Mouse (Mus musculus) testis, adult 2 months (tissue): ENCODE measurements around the gene Phf2. TPM values are rescaled to one million over a fixed set of nuclear protein-coding genes. Genes with fewer than 3 reads are reported as not detected.

Source experiments
- H3K27ac ChIP-seq: fragments of 200-500 bp; 2 replicates; pipeline ENCODE4 v1.5.1; 2012; ENCODE audit warnings: low read depth, low read length; ENCODE audit not compliant: control insufficient read depth, insufficient read depth
- H3K27me3 ChIP-seq: fragments of 200-500 bp; 2 replicates; pipeline ENCODE4 v1.6.1; 2012; ENCODE audit warnings: mild to moderate bottlenecking, low read length, moderate library complexity; ENCODE audit not compliant: control insufficient read depth, insufficient read depth
- H3K36me3 ChIP-seq: fragments of 200-500 bp; 2 replicates; pipeline ENCODE4 v1.6.1; 2012; ENCODE audit warnings: mild to moderate bottlenecking, low read length; ENCODE audit not compliant: control insufficient read depth, insufficient read depth
- H3K4me1 ChIP-seq: fragments of 200-500 bp; 2 replicates; pipeline ENCODE4 v1.6.1; 2012; ENCODE audit warnings: low read length; ENCODE audit not compliant: control insufficient read depth, insufficient read depth
- H3K4me3 ChIP-seq: fragments of 200-500 bp; 2 replicates; pipeline ENCODE4 v1.5.1; 2012; ENCODE audit warnings: low read depth, mild to moderate bottlenecking, low read length, moderate library complexity, mixed read lengths; ENCODE audit not compliant: control insufficient read depth
- CTCF ChIP-seq: fragments of 200-500 bp; IDR thresholded peaks from 2 replicates; pipeline ENCODE4 v1.5.1; 2012; ENCODE audit warnings: low read depth, mild to moderate bottlenecking, inconsistent platforms, low read length, moderate library complexity; ENCODE audit not compliant: control insufficient read depth, insufficient read depth, insufficient replicate concordance
- POLR2A ChIP-seq: fragments of 200-500 bp; IDR thresholded peaks from 2 replicates; pipeline ENCODE4 v1.6.1; 2012; ENCODE audit warnings: low read depth, mild to moderate bottlenecking, inconsistent platforms, low read length, moderate library complexity; ENCODE audit not compliant: control insufficient read depth
- polyA plus RNA-seq: library from polyadenylated mRNA; depleted of rRNA; stranded (reverse); fragments of >200 nt; gene quantifications from 2 replicates; pipeline ENCODE4 v1.2.3, GENCODE M21; 2012

The Phf2 gene
- polyA plus RNA-seq, 1 experiment: 21.0 TPM

DNA sequence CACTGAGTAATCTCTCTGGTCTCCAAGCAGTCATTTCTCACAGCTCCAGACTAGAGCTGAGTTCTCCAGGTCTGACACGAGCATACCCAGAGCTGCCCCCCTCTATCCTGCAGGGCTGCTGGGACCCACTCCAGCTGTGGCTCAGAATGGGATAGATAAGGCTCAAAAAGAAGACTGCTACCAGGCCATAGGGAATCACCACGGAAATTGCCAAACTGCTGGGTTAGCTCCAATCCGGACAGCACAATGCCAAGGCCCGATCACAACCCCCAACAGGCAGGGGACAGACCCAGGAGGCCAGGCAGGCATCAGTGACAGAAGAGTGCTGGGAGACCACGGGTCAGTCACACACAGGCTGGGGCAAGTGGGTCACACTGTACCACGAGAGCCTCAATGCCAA lies 12.9 kb downstream of the Phf2 start:
- Histone ChIP-seq H3K4me1 (no peaks in the 10 kb centered on the region; the same call in 1 of the 2 replicates), H3K27ac (no peak overlapping the region)
- no peak for TF ChIP-seq POLR2A
- TF ChIP-seq CTCF: no peak

DNA sequence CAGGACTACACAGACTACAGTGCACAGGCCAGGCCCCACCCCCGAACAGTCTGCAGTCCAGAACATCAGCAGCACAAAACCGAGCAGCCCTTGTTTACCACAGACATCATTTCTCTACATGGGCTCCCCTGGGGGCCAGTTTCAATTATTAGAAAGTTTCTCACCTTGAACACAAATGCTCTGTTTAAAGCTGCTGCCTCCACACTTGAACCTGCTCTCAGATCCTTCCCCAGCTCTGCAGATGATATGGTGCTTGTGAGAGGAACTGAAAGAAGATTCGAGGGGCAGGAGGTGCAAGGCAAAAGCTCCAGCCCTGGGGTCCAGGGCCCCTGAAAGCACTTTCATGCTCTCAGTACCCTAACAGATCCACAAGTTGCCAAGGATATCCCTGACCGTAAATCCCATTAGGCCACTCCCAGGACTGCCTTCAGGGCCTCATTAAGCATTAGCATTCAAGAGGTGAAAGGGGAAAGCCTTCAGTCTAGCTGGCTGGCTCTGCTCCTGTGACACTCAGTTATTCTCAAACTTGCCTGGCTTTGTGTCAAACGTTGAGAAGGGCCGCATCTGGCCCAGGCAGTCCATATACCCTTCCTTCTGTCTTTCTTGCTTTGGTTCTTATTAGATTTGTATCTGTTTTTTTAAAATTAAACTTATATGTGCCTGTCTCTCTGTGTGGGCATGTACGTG lies 13.5 kb downstream of the Phf2 start:
- no peak overlapping the region for H3K27ac ChIP-seq
- H3K4me3 ChIP-seq: no peak overlapping the region
- H3K36me3 ChIP-seq: no peaks in the 10 kb centered on the region
- no peaks in the 10 kb centered on the region for H3K27me3 ChIP-seq
- H3K4me1 ChIP-seq: no peaks in the 10 kb centered on the region; the same call in 1 of the 2 replicates
- no peak for TF ChIP-seq CTCF
- TF ChIP-seq POLR2A: no peak

More for the DNA sequence above, 12.9 kb downstream of the Phf2 start:
- Histone ChIP-seq H3K27me3 (no peaks in the 10 kb centered on the region), H3K4me3 (no peak overlapping the region), H3K36me3 (no peaks in the 10 kb centered on the region)

DNA sequence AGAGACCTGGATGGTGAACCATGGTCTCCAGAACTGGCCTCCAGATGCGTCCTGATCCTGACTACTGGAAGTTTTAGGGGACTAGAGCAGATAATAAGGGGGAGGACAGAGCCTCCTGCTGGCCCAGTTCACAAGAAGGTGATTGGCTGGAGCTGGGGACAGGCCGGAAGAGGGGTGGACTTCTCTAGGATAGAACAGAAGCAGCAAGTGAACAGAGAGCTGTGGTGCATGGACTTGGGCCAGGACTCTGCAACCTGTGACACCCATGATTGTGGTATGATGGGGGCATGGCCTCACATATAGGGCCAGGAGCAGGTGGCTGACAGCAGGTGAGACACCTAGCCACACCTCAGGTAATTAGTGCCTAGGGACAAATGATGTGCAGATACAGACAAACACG lies 17.0 kb downstream of the Phf2 start:
- TF ChIP-seq POLR2A: no peak
- no peak for TF ChIP-seq CTCF
- H3K4me1 ChIP-seq: no peaks in the 10 kb centered on the region; the same call in 1 of the 2 replicates
- H3K4me3 ChIP-seq: no peak overlapping the region
- H3K27me3 ChIP-seq: no peaks in the 10 kb centered on the region
- no peaks in the 10 kb centered on the region for H3K36me3 ChIP-seq
- H3K27ac ChIP-seq: no peak overlapping the region

DNA sequence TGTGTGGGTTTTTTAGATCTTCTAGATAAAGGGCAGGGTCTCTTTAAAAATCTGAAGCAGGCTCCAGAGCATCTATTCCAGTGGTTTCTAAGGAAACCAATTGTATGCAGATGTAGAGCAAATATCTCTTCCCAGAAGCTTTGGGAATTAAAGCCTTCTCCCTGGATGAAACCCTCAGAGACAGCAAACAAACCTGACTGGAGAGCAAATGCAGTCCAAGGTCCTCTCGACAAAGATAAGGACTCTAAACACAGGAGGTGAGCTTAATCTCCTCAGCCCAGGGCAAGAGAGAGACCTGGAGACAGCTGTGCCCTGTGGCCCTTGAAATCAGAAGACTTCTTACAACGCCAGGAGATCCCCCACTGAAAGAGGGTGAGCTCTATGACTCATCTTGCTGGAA lies 17.4 kb downstream of the Phf2 start:
- H3K4me1 ChIP-seq: no peaks in the 10 kb centered on the region; the same call in 1 of the 2 replicates
- no peaks in the 10 kb centered on the region for H3K27me3 ChIP-seq
- H3K4me3 ChIP-seq: no peak overlapping the region
- no peak for TF ChIP-seq CTCF
- no peak for TF ChIP-seq POLR2A
- no peak overlapping the region for H3K27ac ChIP-seq
- no peaks in the 10 kb centered on the region for H3K36me3 ChIP-seq

DNA sequence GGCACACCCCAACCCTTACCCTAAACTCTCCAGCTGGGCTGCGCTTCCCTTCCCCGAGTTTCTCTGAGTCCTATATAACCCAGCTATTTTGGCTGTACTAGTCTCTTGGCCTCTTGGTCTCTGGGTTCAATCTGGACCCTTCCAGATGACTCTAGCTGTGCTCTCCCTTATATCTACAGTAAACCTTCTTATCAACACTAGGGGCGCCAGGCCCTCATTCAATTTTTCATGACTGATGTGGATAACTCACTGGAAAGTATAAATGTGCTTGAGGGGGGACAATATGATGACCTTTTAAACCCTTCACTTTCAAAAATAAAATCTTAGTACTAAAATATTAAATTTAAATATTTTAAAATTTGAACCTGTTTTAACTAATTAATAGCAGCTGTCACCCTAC lies 18.1 kb downstream of the Phf2 start:
- H3K4me1 ChIP-seq: no peaks in the 10 kb centered on the region; the same call in 1 of the 2 replicates
- H3K27ac ChIP-seq: no peak overlapping the region
- H3K27me3 ChIP-seq: no peaks in the 10 kb centered on the region
- H3K36me3 ChIP-seq: no peaks in the 10 kb centered on the region
- TF ChIP-seq CTCF (no peak), POLR2A (no peak)
- H3K4me3 ChIP-seq: no peak overlapping the region

DNA sequence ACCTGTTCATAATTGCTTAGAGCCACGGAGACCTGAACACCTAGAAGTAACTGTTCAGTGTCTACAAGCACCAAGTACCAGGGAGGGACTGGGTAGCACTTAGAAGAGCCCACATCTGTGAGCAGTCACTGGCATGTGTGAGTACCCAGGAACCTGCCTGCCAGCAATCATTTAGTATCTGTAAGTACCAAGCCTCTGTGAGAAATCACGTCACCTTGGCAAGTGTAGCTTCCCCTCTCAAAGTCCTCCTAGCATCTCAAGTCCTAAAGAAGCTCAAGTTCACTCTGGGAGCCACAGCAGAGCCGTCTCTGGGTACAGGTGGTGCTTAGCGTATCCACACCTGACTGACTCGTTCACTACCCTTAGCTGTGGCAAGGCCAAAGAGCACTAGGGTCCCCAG lies 19.2 kb downstream of the Phf2 start:
- Histone ChIP-seq H3K4me3 (no peak overlapping the region), H3K36me3 (no peaks in the 10 kb centered on the region), H3K27ac (no peak overlapping the region), H3K27me3 (no peaks in the 10 kb centered on the region), H3K4me1 (no peaks in the 10 kb centered on the region; the same call in 1 of the 2 replicates)
- TF ChIP-seq CTCF (no peak), POLR2A (no peak)

DNA sequence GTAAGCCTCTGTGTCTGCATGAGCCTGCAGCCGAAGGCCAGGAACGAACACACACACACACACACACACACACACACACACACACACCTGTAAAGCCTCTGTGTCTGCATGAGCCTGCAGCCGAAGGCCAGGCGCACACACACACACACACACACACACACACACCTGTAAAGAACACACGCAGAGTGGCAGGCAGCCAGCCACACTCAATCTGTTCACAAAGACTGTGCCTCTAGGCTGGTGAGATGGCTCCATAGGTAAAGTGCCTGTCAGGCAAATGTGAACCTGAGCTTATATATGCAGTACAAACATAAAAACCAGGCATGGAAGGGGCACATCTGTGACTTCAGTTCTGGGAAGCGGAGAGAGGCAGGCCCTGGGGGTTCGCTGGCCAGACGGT lies 20.1 kb downstream of the Phf2 start:
- H3K4me1 ChIP-seq: no peaks in the 10 kb centered on the region; the same call in 1 of the 2 replicates
- H3K27me3 ChIP-seq: no peaks in the 10 kb centered on the region
- H3K4me3 ChIP-seq: no peak overlapping the region
- no peak overlapping the region for H3K27ac ChIP-seq
- TF ChIP-seq CTCF (no peak), POLR2A (no peak)
- H3K36me3 ChIP-seq: no peaks in the 10 kb centered on the region

DNA sequence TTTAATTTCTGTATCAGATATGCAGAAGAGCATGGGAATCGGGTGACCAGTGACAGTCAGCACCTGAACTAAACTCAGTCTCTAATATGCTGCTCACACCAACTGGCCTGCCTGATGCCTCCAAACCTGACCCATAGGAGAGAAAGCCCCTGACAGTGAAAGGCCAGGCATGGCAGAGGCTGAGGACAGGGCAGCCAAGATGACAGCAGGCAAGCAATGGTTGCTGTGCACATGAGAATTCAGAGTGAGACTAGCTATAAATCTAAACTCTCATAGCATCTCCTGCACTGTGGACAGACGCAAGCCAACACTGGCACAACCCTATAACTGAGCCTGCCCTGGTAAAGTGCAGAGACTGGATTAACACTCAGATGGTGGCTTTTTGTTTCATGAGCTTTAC lies 20.6 kb downstream of the Phf2 start:
- Histone ChIP-seq H3K27me3 (no peaks in the 10 kb centered on the region), H3K4me3 (no peak overlapping the region), H3K4me1 (no peaks in the 10 kb centered on the region; the same call in 1 of the 2 replicates), H3K36me3 (no peaks in the 10 kb centered on the region), H3K27ac (no peak overlapping the region)
- TF ChIP-seq CTCF (no peak), POLR2A (no peak)
